Mouse (Mus musculus) forebrain, embryonic 10.5 days (tissue): Measurements from ENCODE around the gene Aplp1. TPM values are rescaled to one million over a fixed set of nuclear protein-coding genes. Genes with fewer than 3 reads are reported as not detected.
A peak's percentile ranks its signal among the peaks of the same experiment; 100 is the strongest.
"Not testable (repeated sequence)": the region's sequence is repeated elsewhere in the genome, so short reads cannot be mapped to it uniquely, and the experiment has no call there.

Source experiments
- DNase-seq: peaks from one replicate; pipeline ENCODE4 v3.0.0-alpha.2; 2017; ENCODE audit warnings: low spot score; ENCODE audit errors: extremely low spot score
- H3K27ac ChIP-seq: fragments of 300-500 bp; sonication (generic); 2 replicates; pipeline ENCODE4 v1.5.1; 2016; ENCODE audit warnings: mild to moderate bottlenecking
- H3K27me3 ChIP-seq: fragments of 300-500 bp; sonication (generic); 2 replicates; pipeline ENCODE4 v1.6.1; 2016; ENCODE audit warnings: mild to moderate bottlenecking; ENCODE audit not compliant: poor library complexity, severe bottlenecking
- H3K36me3 ChIP-seq: fragments of 300-500 bp; sonication (generic); replicated peaks from 2 replicates; pipeline ENCODE4 v1.6.1; 2016; ENCODE audit warnings: mild to moderate bottlenecking, moderate library complexity
- H3K4me1 ChIP-seq: fragments of 300-500 bp; sonication (generic); 2 replicates; pipeline ENCODE4 v1.6.1; 2016
- H3K4me3 ChIP-seq: fragments of 300-500 bp; sonication (generic); 2 replicates; pipeline ENCODE4 v1.5.1; 2016; ENCODE audit warnings: mild to moderate bottlenecking, moderate library complexity
- H3K9me3 ChIP-seq: fragments of 300-500 bp; sonication (generic); 2 replicates; pipeline ENCODE4 v1.6.1; 2016; ENCODE audit warnings: mild to moderate bottlenecking, moderate library complexity
- WGBS: fragments of 180-500 bp; shearing (Covaris S2); methylation state at CpG from one replicate; pipeline ENCODE4 v1.1.7; 2016; 5-methylcytosine and 5-hydroxymethylcytosine counted together
- polyA plus RNA-seq: library from polyadenylated mRNA; unstranded; fragments of >200 nt; fragmentation: Nextera tagmentation; extraction: Ambion mirVana; gene quantifications from 2 replicates; pipeline ENCODE4 v1.2.1, GENCODE M21; 2016

Gene Aplp1
- polyA plus RNA-seq = 25.4 and 33.7 TPM in 2 replicates

- peaks cover 29% of the 10 kb centered on the region for H3K4me1 ChIP-seq
- peaks cover 13% of the 10 kb centered on the region; the same call in 1 of the 2 replicates for H3K36me3 ChIP-seq
- H3K4me3 ChIP-seq = peak within 1 kb of the TSS; percentile 77
- peaks cover 60% of the 10 kb centered on the region for H3K27me3 ChIP-seq
- peak; percentile 67 for DNase-seq
- H3K27ac ChIP-seq = peak within 1 kb of the TSS; percentile 85
- H3K9me3 ChIP-seq = peaks cover 17% of the 10 kb centered on the region; the same call in 1 of the 2 replicates
- WGBS = under 1% methylated on average over 71 of the region's 72 CpGs
Observed at GRCm38 (mm10) chr7:30444971-30445751, at the start of gene Aplp1. Gene Aplp1 (minus strand): TSS chr7:30445535.

- Histone ChIP-seq H3K4me1 (peaks cover 4% of the 10 kb centered on the region; the same call in 1 of the 2 replicates), H3K27ac (no peak within 1 kb of the TSS), H3K36me3 (no peaks in the 10 kb centered on the region), H3K27me3 (no peaks in the 10 kb centered on the region), H3K4me3 (no peak within 1 kb of the TSS), H3K9me3 (no peaks in the 10 kb centered on the region)
- no peak for DNase-seq
- WGBS = 67% methylated on average over 11 of the region's 11 CpGs
Observed at GRCm38 (mm10) chr7:30493401-30493931, 48.1 kb upstream of the Aplp1 start, which contains the start of gene Prodh2. Gene Prodh2 (plus strand): TSS chr7:30493622.

GRCm38 (mm10) chr7:30492765-30493164, 47.4 kb upstream of the Aplp1 start:
- H3K4me1 ChIP-seq = peaks cover 4% of the 10 kb centered on the region; the same call in 1 of the 2 replicates
- WGBS = 22% methylated on average over 4 of the region's 4 CpGs
- no peaks in the 10 kb centered on the region for H3K36me3 ChIP-seq
- no peak overlapping the region for H3K27ac ChIP-seq
- H3K27me3 ChIP-seq = no peaks in the 10 kb centered on the region
- peak; percentile 75 for DNase-seq
- H3K9me3 ChIP-seq = no peaks in the 10 kb centered on the region
- H3K4me3 ChIP-seq = no peak overlapping the region

- no peak overlapping the region for H3K27ac ChIP-seq
- 16% methylated on average over 6 of the region's 6 CpGs for WGBS
- H3K27me3 ChIP-seq = no peaks in the 10 kb centered on the region
- no peaks in the 10 kb centered on the region for H3K9me3 ChIP-seq
- DNase-seq = no peak
- H3K4me3 ChIP-seq = no peak overlapping the region
- no peaks in the 10 kb centered on the region for H3K36me3 ChIP-seq
- peaks cover 4% of the 10 kb centered on the region; the same call in 1 of the 2 replicates for H3K4me1 ChIP-seq
Observed at GRCm38 (mm10) chr7:30490957-30491307, 45.6 kb upstream of the Aplp1 start.

GRCm38 (mm10) chr7:30490251-30490956, 45.1 kb upstream of the Aplp1 start:
- Histone ChIP-seq H3K9me3 (no peaks in the 10 kb centered on the region), H3K36me3 (no peaks in the 10 kb centered on the region), H3K4me3 (no peak overlapping the region), H3K4me1 (peaks cover 4% of the 10 kb centered on the region; the same call in 1 of the 2 replicates), H3K27ac (no peak overlapping the region), H3K27me3 (no peaks in the 10 kb centered on the region)
- WGBS = 37% methylated on average over 16 of the region's 16 CpGs
- DNase-seq = peak; percentile 42

- H3K36me3 ChIP-seq = no peaks in the 10 kb centered on the region
- H3K9me3 ChIP-seq = no peaks in the 10 kb centered on the region
- DNase-seq = peak; percentile 55
- no peaks in the 10 kb centered on the region for H3K4me1 ChIP-seq
- no peaks in the 10 kb centered on the region; the same call in 1 of the 2 replicates for H3K27me3 ChIP-seq
- 19% methylated on average over 8 of the region's 8 CpGs for WGBS
- no peak overlapping the region for H3K27ac ChIP-seq
- H3K4me3 ChIP-seq = no peak overlapping the region
Observed at GRCm38 (mm10) chr7:30484250-30484649, 38.9 kb upstream of the Aplp1 start.

- peaks cover 12% of the 10 kb centered on the region for H3K4me1 ChIP-seq
- no peak for DNase-seq
- H3K27me3 ChIP-seq = peaks cover 4% of the 10 kb centered on the region; the same call in 1 of the 2 replicates
- no peaks in the 10 kb centered on the region for H3K36me3 ChIP-seq
- H3K27ac ChIP-seq = 0 out of 2 replicates have a peak overlapping the region, but pooled peaks have one; percentile 25
- H3K4me3 ChIP-seq = peak overlapping the region; percentile 49
- WGBS = 14% methylated on average over 29 of the region's 32 CpGs
- H3K9me3 ChIP-seq = peaks cover 2% of the 10 kb centered on the region; the same call in 1 of the 2 replicates
Observed at GRCm38 (mm10) chr7:30477415-30478381, 32.4 kb upstream of the Aplp1 start.

- H3K9me3 ChIP-seq, H3K27me3 ChIP-seq, H3K27ac ChIP-seq, DNase-seq, H3K4me3 ChIP-seq, H3K36me3 ChIP-seq: not testable (repeated sequence)
- peaks cover 12% of the 10 kb centered on the region for H3K4me1 ChIP-seq
- WGBS = 87% methylated on average over 7 of the region's 7 CpGs
Observed at GRCm38 (mm10) chr7:30476136-30476535, 30.8 kb upstream of the Aplp1 start.

- no peak overlapping the region for H3K4me3 ChIP-seq
- WGBS = 68% methylated on average over 4 of the region's 4 CpGs
- H3K4me1 ChIP-seq = peaks cover 12% of the 10 kb centered on the region
- peaks cover 2% of the 10 kb centered on the region; the same call in 1 of the 2 replicates for H3K9me3 ChIP-seq
- no peaks in the 10 kb centered on the region for H3K36me3 ChIP-seq
- DNase-seq = no peak
- H3K27me3 ChIP-seq = peaks cover 4% of the 10 kb centered on the region; the same call in 1 of the 2 replicates
- no peak overlapping the region for H3K27ac ChIP-seq
Observed at GRCm38 (mm10) chr7:30474999-30475398, 29.7 kb upstream of the Aplp1 start.

GRCm38 (mm10) chr7:30472411-30472810, 27.1 kb upstream of the Aplp1 start:
- H3K4me3 ChIP-seq = no peak overlapping the region
- peaks cover 5% of the 10 kb centered on the region for H3K4me1 ChIP-seq
- H3K9me3 ChIP-seq = peaks cover 2% of the 10 kb centered on the region; the same call in 1 of the 2 replicates
- WGBS = 48% methylated on average over 5 of the region's 5 CpGs
- H3K27me3 ChIP-seq = peaks cover 14% of the 10 kb centered on the region
- H3K36me3 ChIP-seq = no peaks in the 10 kb centered on the region
- no peak overlapping the region for H3K27ac ChIP-seq
- peak; percentile 51 for DNase-seq

- Histone ChIP-seq H3K36me3 (no peaks in the 10 kb centered on the region), H3K4me3 (no peak overlapping the region), H3K27ac (no peak overlapping the region), H3K27me3 (peaks cover 89% of the 10 kb centered on the region), H3K9me3 (no peaks in the 10 kb centered on the region), H3K4me1 (peaks cover 17% of the 10 kb centered on the region)
- WGBS = 14% methylated on average over 6 of the region's 6 CpGs
- no peak for DNase-seq
Observed at GRCm38 (mm10) chr7:30464816-30465300, 19.5 kb upstream of the Aplp1 start.
